Mouse (Mus musculus): ENCODE results near the gene Apol8. TPM values are rescaled to one million over a fixed set of nuclear protein-coding genes. Genes with fewer than 3 reads are reported as not detected.

Apol8 gene
- 0.16 and 0.88 TPM in 2 replicates for polyA plus RNA-seq (2012; rRNA removed)

DNA sequence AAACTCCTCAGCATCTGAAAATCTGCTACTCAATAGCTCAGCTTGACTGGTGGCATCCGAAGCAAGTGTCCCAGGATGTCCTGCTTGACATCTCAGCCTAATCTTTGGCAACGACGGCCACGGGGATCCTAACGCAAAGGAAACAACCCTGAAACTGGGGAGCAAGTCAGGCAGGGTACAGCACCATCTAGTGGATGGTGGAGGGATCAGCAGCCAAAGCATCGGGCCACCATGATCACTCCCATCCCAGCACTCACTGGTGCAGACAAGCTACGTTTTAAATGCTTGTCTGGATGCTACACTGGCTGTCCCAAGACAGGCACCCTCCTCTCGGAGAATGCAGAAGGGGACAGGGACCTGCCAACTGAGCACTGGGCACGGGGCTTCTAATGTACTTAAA lies at the start of gene Apol8:
TSS of gene Apol8 (minus strand) at position 156 of the 400 bp plus-strand sequence.

DNA sequence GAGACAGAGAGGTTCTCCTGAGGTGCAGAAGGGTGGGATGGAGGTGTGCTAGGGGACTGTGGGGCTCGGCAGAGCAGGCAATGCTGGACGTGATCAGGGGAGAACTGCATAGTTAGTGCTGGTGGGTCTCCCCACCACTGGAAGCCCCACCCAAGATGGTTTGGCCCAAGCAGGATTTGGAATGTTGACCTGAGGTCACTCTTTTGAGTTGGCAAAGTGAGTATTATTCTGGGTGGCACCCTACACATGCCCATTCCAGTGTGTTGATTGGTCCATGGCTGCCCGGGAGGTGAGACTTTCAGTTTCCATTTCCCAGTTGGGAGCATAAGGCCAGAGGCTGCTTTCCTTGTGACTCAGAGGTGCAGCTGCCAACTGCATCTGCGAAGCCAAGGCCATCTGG lies 28.1 kb downstream of the Apol8 start, which contains the start of gene Apol9b:
TSS of gene Apol9b (plus strand) at position 301 of the 400 bp plus-strand sequence.

GRCm38 (mm10) chr15:77698656-77699055 lies 58.1 kb downstream of the Apol8 start, which contains the start of gene Apol7e:
Gene Apol7e (plus strand): TSS chr15:77698857.

Other genes starting within 250 kb of the Apol8 start
- not detected in 2 replicates for gene Apol11a, start 248.7 kb downstream of the Apol8 start, polyA plus RNA-seq (2012; rRNA removed)
- 0.04 and 0.06 TPM in 2 replicates for gene Apol7c, start 223.7 kb downstream of the Apol8 start, polyA plus RNA-seq (2012; rRNA removed)
- not detected in 2 replicates for gene 1700025B11Rik, start 195.1 kb downstream of the Apol8 start, polyA plus RNA-seq (2012; rRNA removed)
- gene Apol10b, start 160.9 kb downstream of the Apol8 start, polyA plus RNA-seq (2012; rRNA removed) = 0.09 and 0.13 TPM in 2 replicates
- not detected in 2 replicates for gene Gm36245, start 157.7 kb downstream of the Apol8 start, polyA plus RNA-seq (2012; rRNA removed)
- gene Apol11b, start 113.7 kb downstream of the Apol8 start, polyA plus RNA-seq (2012; rRNA removed) = not detected in 2 replicates
- 0.05 TPM in 1 of 2 replicates, not detected in the other for gene Apol7e, start 58.1 kb downstream of the Apol8 start, polyA plus RNA-seq (2012; rRNA removed)
- gene Apol9b, start 28.0 kb downstream of the Apol8 start, polyA plus RNA-seq (2012; rRNA removed) = 0.12 and 0.20 TPM in 2 replicates
- gene Myh9, start 85.2 kb upstream of the Apol8 start, polyA plus RNA-seq (2012; rRNA removed) = 23.7 and 29.9 TPM in 2 replicates
- 177 and 184 TPM in 2 replicates for gene Txn2, start 172.0 kb upstream of the Apol8 start, polyA plus RNA-seq (2012; rRNA removed)
- gene Foxred2, start 199.7 kb upstream of the Apol8 start, polyA plus RNA-seq (2012; rRNA removed) = 14.5 and 18.8 TPM in 2 replicates
- gene Eif3d, start 213.8 kb upstream of the Apol8 start, polyA plus RNA-seq (2012; rRNA removed) = 197 and 203 TPM in 2 replicates